Mouse (Mus musculus) mouse embryonic stem cell (cell line): Measurements from ENCODE around the gene Rgs3.

Source experiments
- in situ Hi-C, 2 experiments: fragments of 300-500 bp; cut with MboI; formaldehyde crosslinking; loops; 1 replicate in 1 of 2; 3 replicates in 1 of 2; pipeline ENCODE4 v1.14.3; 2019 to 2020; ENCODE audit warnings: low sequenced_read_pairs in 2 of 2, low pct_unique_long_range_greater_than_20kb in 1 of 2, mixed read lengths in 1 of 2; ENCODE audit not compliant: unreplicated experiment in 1 of 2

Rgs3 gene

DNA sequence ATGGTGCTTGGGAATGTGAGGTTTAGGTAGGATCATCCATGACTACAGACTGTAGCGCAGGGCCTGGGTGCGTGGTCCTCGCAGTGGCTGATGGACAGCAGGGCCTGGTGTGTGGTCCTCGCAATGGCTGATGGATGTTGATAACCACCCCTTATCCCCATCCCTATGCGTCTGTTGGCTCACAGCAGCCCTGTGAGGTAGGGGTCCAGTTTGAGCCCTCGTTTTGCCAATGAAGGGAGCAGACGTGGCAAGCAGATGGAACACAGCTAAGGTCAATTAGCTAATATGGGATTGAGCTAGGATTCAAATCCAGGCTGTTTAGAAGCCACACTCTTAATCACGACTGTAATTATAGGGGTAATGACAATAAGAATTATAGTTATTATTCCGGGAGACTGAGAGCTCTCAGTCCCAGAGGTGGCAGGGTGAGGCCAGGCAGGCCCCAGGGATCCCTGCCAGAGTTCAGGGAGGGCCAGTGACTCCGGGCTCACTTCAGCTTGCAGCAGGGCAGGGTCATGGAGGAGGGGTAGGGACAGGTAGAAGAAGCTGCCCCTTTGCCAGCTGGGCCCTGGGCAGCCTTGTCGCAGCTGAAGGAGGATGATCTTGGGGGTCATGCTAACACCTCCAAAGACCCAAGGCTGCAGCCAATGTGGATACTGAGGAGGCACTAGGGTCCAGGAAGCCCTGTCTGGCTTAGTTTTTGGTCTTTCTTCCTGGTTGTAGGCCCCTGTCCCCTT lies 135.2 kb downstream of the Rgs3 start:
- in situ Hi-C loops: loop anchor here (5.0 to 25.0 kb wide), 3 partner anchors 62 to 133 kb away; partner anchors contain the start of gene Rgs3 (in 1 of the 2)

DNA sequence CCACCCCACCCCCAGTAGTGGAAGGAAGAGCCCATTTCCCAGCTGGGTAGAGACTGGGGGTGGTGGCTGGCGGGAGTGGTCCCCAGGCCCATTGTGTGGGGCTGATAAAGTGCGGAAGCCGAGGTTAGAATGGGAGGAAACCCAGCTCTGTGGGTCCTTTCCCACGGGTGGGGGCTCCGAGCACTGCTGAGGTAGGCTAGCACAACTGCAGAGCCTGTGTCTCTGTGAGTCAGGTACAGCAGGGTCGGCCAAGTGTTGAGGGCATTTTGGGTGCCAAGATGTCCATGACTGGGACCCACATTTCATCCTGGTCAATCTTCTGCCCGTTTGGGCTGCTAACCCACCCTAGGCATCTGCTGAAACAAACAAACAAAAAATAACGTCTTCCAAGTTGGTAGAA lies 135.9 kb downstream of the Rgs3 start:
- in situ Hi-C loops: loop anchor here (5.0 to 25.0 kb wide), 3 partner anchors 62 to 133 kb away; partner anchors contain the start of gene Rgs3 (in 1 of the 2)

DNA sequence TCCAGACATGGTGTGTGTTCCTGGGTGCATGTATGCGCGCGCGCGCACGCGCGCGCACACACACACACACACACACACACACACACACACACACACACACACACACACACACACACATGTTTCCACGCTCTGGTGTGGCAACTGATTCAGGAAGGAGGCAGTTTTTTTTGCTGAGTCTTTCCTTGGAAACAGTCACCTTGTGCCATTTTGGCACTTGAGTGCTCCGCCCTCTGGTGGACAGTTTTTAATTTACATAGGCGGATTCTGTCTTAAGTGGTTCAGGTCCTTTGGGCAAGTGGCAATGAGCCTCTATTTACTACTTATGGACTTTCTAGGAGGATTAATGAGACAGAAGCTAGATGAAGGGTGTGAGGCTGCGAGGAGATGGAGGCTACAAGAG lies 136.3 kb downstream of the Rgs3 start:
- in situ Hi-C loops: loop anchor here (5.0 to 25.0 kb wide), 3 partner anchors 61 to 134 kb away; partner anchors contain the start of gene Rgs3 (in 1 of the 2)

DNA sequence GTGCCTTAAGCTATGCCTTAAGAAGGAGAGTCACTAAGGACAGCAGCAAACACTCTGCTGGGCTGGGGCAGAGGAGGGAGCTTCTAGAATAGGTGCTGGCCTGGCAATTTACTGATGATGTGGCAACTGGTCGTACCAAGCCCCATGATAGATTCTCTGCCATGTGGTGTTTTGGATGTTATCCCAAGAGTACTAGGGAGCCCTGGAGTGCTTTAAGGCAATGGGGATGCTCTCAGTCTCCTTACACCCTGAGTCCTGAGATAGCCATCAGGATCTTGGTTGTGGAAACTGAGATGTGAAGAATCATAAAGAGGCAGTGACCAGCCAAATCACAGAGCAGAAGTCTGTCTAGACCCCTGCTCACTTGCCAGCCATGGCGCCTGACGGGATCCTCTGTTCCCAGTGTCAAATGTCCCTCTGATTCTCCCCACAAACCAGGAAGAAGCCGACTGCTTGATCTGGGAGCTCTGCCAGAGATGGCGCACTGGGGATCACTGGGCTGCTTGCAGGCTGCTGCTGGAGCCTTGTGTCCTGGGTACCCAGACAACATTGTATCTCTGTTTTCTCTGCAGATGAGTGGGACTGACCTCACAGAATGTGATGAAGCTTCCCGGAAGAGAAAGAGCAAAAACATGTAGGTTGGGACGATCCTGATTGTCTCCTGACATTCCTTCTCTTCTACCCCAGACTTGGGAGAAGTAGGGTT lies 137.2 kb downstream of the Rgs3 start:
- in situ Hi-C loops: loop anchor here (5.0 to 25.0 kb wide), 3 partner anchors 60 to 135 kb away; partner anchors contain the start of gene Rgs3 (in 1 of the 2)

DNA sequence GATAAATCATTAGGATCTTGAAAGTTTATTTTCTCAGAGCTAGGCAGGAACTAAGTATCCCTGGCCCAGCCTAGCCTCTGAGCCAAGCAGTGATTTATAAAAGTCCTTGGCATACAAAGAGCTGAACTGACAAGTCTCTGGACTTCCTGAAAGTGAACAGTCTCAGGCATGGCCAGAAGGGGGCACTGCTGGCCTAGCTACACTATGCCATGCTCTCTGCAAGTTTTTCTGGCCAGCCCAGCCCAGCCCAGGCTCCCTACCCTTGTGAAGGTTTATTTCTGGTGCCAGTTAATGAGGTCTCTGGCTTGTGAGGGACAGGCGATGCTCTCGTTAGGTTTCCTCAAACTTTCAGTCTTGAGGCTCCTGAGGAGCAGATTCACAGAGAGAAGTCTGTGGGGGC lies 137.8 kb downstream of the Rgs3 start:
- in situ Hi-C loops: loop anchor here (5.0 to 25.0 kb wide), 3 partner anchors 60 to 135 kb away; partner anchors contain the start of gene Rgs3 (in 1 of the 2)

DNA sequence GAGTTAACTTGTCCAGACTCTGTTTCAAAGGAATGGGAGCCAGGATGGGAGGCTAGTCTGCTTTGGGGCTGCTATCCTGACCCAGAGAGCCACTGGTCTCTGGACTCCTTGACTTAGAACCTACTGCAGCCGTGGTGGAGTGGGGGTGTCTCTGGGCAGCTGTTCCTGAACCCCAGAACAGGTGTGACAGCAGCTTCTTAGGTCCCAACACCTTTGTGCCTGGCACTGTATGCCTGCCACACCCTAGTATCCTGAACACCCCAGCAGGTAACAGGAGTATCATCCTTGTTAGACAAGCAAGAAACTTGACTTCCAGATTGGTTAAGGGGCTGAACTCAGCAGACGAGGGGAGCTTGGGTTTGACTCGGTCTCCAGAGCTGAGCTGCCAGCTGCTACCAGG lies 138.9 kb downstream of the Rgs3 start:
- in situ Hi-C loops: loop anchor here (5.0 to 25.0 kb wide), 3 partner anchors 59 to 136 kb away; partner anchors contain the start of gene Rgs3 (in 1 of the 2)

DNA sequence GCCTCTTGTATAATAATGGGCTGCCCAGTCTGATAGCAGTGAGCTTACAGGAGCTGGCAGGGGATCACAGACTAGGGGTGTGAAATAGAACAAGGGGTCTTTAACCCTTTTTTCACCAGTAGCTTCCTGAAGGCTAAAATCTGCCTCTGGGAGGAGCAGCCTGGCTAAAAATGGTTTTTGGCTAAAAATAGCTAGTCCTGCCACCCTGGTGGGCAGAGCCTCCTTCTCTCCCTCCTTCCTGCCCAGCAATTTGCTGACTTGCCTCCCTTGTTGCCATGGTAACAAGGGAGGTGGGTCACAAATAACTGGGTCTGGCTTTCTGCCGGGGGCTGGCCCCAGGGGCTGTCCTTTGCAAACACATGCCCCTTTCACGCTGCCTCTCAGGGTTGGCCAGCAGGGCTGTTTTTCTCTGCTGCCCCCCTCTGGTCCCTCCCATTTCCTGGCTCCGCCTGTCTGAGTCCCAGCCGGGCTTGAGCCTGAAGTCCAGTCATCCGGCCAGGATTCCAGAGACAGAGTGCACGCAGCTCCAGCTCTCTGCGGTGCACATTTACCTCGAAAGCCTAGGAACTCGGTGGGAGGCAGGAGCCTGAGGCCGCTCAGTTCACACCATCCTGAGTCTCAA lies 139.7 kb downstream of the Rgs3 start:
- in situ Hi-C loops: loop anchor here (5.0 to 25.0 kb wide), 3 partner anchors 58 to 137 kb away; partner anchors contain the start of gene Rgs3 (in 1 of the 2)

DNA sequence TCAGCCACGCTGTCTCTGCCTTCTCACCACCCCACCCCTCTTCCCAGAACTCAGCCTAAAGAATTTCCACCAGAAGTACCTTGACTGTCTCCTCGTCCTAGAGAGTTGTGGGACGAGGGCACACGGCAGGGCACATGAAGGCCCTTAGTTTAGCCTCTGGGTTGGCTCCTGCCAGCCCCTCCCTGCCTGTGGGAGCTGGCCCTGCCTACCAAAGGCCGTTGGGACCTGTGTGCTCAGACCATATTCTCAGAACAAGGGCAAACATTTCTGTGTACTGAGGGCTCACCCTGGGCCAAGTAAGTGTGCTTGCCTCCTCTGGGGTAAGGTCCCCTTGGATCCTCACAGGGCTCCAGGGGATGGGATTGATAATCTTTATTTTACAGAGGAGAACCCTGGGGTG lies 140.8 kb downstream of the Rgs3 start:
- in situ Hi-C loops: no loop called here

DNA sequence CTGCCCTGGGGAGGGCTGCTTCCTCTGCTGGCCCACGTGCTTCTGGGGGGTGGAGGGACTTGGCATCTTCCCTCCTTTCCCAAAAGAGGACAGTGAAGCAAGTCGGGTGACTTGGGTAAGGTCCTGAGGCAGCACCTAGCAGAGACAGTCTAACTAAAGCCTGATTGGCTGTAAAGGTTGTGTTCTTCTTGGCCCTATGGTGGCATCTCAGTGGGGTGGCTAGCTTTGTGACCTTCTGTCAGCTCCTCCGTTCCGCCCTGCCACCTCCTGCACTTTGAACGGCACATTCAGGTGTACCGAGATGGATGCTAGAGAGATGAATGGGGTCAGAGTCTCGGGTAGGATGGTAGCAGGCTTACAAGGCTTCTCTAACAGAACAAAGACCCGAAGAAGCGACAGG lies 143.5 kb downstream of the Rgs3 start:
- in situ Hi-C loops: no loop called here

DNA sequence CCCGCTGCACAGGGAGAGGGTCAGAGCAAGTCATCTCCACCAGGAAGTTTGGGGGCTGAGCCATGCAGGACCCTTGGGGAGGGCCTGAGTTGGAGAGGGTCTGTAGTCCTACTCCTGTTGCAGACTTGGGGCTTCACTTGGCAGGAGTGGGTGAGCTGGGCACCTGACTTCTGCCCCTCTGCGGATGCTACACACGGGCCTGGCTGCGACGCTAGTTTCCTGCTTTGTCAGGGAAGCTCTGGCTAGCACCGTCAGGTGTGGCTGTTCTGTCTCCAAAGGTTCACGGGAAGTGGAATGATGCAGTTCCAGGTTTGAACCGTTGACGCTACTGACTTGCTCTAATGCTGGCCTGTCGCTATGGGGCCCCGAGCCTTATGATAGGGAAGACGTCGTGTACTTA lies 144.6 kb downstream of the Rgs3 start:
- in situ Hi-C loops: no loop called here

DNA sequence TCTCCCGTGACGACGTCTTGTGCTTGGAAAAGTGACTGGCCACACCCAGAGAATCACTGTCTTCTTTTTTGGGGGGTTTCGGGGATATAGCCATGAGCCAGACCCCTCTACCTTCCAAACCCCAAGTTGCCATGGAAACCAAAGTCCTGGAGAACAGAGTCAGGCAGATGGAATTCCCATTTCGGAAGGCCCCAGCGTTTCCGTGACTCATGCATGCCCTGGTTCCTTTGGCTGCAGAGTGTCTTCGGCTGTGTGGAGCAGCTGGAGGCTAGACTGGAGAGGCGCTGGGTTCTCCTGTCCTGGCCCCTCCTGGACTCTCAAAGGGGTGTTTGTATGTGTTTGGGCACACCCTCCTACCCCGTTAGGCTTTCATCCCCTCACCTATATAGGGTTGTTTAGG lies 145.4 kb downstream of the Rgs3 start:
- in situ Hi-C loops: no loop called here

DNA sequence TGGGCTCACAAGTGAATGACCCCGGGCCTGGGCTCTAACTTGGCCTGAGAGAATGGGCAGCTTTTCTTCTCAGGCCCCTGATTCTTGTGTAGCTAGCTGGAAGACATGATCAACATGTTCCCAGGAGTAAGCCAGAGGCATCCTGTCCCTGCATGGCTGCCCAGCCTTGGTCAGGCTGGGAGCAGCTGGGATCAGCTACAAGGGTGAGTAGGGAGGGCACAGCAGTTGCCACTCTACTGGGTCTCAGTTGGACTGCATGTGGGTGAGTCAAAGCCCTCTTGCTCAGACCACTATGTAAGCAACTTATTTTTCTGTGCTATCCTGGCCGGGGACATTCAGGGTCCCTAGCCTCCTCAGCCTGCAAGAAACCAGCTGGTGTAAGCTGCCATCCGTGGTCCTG lies 146.1 kb downstream of the Rgs3 start:
- in situ Hi-C loops: no loop called here

DNA sequence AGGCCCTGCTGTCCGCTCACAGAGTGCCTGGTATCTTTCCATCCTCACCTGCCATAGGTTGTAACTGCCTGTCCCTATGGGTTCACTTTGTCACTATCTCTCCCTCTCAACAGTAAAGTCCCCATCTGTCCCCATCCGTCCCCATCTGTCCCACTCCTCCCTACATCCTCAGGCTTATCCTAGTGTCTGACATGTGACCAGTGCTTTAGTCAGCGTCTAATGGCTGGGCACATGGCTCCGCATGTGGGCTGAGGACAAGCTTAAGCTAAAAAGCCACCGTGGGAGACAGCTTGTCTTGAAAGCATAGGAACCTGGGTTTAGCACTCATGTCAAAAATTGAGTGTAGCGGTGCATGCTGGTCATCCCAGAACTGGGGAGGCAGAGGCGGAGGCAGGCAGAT lies 148.4 kb downstream of the Rgs3 start:
- in situ Hi-C loops: no loop called here

DNA sequence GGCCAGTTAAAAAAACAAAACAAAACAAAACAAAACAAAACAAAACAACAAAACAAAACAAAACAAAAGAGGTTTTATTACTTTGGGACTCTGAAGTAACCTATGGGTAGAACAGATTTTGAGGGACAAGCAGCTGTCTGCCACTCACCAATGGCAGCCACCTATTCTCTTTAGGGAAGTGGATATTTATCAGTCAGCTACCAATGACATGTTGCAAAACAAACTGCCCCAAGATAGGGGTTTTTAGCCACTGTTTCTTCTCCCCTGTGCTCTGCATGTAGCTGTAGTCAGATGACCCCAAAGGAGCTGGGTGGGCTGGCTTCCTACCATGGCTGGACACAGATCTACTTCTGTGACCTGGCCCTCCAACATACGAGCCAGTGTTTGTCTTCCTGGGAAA lies 149.3 kb downstream of the Rgs3 start:
- in situ Hi-C loops: no loop called here

DNA sequence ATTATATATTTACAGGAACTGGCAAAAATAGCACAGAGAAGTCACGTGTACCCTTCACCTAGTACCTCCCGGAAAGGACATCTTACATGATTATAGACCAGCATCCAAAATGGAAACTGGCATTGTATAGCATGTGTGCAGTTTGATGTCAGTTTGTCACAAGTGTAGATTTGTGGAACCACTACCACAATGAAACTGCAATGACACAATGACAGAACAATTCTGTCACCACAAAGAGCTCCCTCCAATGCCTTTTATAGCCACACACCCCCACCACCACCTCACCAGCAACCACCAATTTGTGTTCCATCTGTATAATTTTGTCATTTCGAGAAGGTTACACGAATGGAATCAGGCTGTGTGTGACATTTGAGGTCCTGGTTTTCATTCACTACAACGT lies 149.8 kb downstream of the Rgs3 start:
- in situ Hi-C loops: no loop called here

DNA sequence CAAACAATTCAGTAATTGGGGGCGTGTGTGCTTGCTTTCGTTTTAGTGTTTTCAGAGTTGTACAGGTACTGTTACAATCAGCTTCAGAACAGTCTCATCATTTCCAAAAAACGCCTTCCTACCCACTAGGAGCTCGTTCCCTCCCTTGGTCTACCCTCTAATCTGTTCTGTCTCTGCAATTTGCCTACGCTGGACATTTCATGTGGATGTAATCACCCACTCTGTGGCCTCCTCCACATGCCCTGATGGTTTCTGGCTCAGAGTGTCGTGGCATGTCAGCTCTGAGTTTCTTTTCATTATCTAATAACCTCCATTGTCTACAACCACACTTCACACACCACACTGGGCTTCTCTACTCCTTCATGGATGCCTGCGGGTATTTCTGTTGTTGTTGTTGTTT lies 151.5 kb downstream of the Rgs3 start:
- in situ Hi-C loops: no loop called here

DNA sequence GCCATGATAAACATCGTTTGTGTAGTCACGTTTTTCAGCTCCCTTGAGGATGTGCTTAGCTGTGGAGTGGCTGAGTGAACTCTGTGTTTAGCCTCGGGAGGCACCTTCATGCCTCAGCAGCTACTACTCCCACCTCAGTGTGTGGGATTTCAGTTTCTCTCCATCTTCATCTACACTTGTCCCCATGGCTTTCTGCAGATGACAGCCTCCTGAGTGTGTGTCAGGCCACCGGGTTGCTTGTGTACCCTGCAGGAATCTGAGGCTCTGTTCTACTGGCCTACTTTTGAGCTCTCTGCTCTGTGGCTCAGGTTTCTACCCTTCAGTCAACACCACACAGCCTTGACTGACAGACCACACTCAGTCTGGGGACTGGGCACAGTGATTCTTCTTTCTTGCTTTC lies 151.9 kb downstream of the Rgs3 start:
- in situ Hi-C loops: no loop called here

DNA sequence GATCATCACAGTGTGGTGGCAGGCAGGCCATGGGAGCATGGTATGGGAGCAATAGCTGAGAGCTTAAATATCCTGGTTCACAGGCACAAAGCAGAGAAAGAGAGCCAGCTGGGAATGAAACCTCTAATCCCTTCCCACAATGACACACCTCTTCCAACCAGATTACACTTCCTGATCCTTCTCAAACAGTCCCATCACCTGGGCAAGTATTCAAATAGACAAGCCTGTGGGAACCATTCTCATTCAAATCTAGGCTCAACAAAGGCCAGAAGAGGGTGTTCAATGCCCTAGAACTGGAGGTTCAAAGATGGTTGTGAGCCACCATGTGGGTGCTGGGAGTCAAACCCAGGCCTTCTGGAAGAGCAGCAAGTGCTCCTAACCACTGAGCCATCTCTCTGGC lies 161.2 kb downstream of the Rgs3 start:
- in situ Hi-C loops: no loop called here

DNA sequence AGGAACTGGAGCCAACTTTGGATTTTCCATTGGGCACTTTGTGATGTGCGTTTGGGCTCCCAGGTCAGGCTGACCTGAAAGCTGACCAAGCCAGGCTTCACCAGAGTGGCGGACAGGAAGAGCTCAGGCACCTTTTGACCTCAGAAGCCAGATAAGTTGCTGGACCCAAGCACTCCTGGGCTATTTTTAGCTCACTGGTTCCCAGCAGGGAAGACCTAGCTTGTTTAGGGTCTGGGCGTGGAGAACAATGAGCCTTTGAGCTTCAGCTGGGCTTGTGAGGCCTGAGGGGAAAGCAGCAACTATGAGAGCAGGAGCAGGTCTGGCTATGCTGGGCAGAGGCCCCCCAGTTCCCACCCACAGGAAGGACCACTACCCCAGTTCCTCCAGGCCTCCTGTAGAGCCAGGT lies 162.4 kb downstream of the Rgs3 start:
- in situ Hi-C loops: no loop called here
